Mouse (Mus musculus) cerebellum, adult 2 months (tissue): ENCODE measurements around the gene Grid1. TPM values are rescaled to one million over a fixed set of nuclear protein-coding genes. Genes with fewer than 3 reads are reported as not detected.

ENCODE experiments used
- DNase-seq, 2 experiments: peaks; one replicate each; pipeline ENCODE4 v3.0.0; 2021
- H3K27ac ChIP-seq: fragments of 200-500 bp; 2 replicates; pipeline ENCODE4 v1.5.1; 2012; ENCODE audit warnings: low read length, control low read depth, inconsistent platforms; ENCODE audit not compliant: insufficient read depth
- H3K27me3 ChIP-seq: fragments of 200-500 bp; 2 replicates; pipeline ENCODE4 v1.6.1; 2012; ENCODE audit warnings: inconsistent platforms, mild to moderate bottlenecking, low read length, moderate library complexity; ENCODE audit not compliant: control insufficient read depth, insufficient read depth
- H3K4me1 ChIP-seq: fragments of 200-500 bp; 2 replicates; pipeline ENCODE4 v1.6.1; 2011; ENCODE audit warnings: low read length; ENCODE audit not compliant: control insufficient read depth, insufficient read depth
- H3K4me3 ChIP-seq: fragments of 200-500 bp; replicated peaks from 2 replicates; pipeline ENCODE3; 2011; ENCODE audit warnings: mild to moderate bottlenecking, low read depth, low read length, control low read depth; ENCODE audit not compliant: insufficient read depth
- CTCF ChIP-seq: fragments of 200-500 bp; IDR thresholded peaks from 2 replicates; pipeline ENCODE4 v1.5.1; 2011; ENCODE audit warnings: low read depth, mild to moderate bottlenecking, control low read depth, low read length, moderate library complexity, borderline replicate concordance; ENCODE audit not compliant: insufficient read depth
- POLR2A ChIP-seq: fragments of 200-500 bp; IDR thresholded peaks from 2 replicates; pipeline ENCODE4 v1.6.1; 2011; ENCODE audit warnings: low read length, control low read depth, borderline replicate concordance; ENCODE audit not compliant: insufficient read depth
- WGBS: fragments of 180-500 bp; shearing (Covaris S2); methylation state at CpG from one replicate; pipeline ENCODE4 v1.1.7; 2018; 5-methylcytosine and 5-hydroxymethylcytosine counted together
- polyA plus RNA-seq: library from polyadenylated mRNA; depleted of rRNA; stranded (reverse); fragments of >200 nt; gene quantifications from 2 replicates; pipeline ENCODE4 v1.2.3, GENCODE M21; 2012; rRNA removed

Gene Grid1
- polyA plus RNA-seq, 1 experiment = 13.3 TPM

GRCm38 (mm10) chr14:35572991-35573502 lies 753.1 kb downstream of the Grid1 start:
- TF ChIP-seq POLR2A (no peak), CTCF (no peak)
- Histone ChIP-seq H3K27me3 (no peaks in the 10 kb centered on the region), H3K4me3 (no peak overlapping the region), H3K4me1 (no peaks in the 10 kb centered on the region; the same call in 1 of the 2 replicates), H3K27ac (no peak overlapping the region)
- DNase-seq = no peak
- 86% methylated on average over 4 of the region's 4 CpGs for WGBS

- Histone ChIP-seq H3K4me1 (no peaks in the 10 kb centered on the region; the same call in 1 of the 2 replicates), H3K27me3 (no peaks in the 10 kb centered on the region), H3K4me3 (no peak overlapping the region), H3K27ac (no peak overlapping the region)
- TF ChIP-seq POLR2A (no peak), CTCF (no peak)
- no peak for DNase-seq
- WGBS = 75% methylated on average over 2 of the region's 2 CpGs
These were observed 754.6 kb downstream of the Grid1 start for GRCm38 (mm10) chr14:35574489-35574888.

GRCm38 (mm10) chr14:35575285-35575684 lies 755.4 kb downstream of the Grid1 start:
- no peak for DNase-seq
- H3K27ac ChIP-seq = no peak overlapping the region
- no peaks in the 10 kb centered on the region for H3K4me1 ChIP-seq
- 45% methylated on average over 6 of the region's 6 CpGs for WGBS
- H3K4me3 ChIP-seq = no peak overlapping the region
- no peaks in the 10 kb centered on the region for H3K27me3 ChIP-seq
- TF ChIP-seq POLR2A (no peak), CTCF (no peak)

- H3K27me3 ChIP-seq = no peaks in the 10 kb centered on the region
- TF ChIP-seq POLR2A = no peak
- TF ChIP-seq CTCF = no peak
- no peaks in the 10 kb centered on the region for H3K4me1 ChIP-seq
- H3K4me3 ChIP-seq = no peak overlapping the region
- H3K27ac ChIP-seq = no peak overlapping the region
- DNase-seq = no peak
- 93% methylated on average over 5 of the region's 5 CpGs for WGBS
These were observed 805.8 kb downstream of the Grid1 start for GRCm38 (mm10) chr14:35625749-35626148.

Other genes with a start within 250 kb of the Grid1 start
- 7.0 TPM in 2 replicates for gene Ldb3, start 231.4 kb upstream of the Grid1 start, polyA plus RNA-seq
- 0.17 and 0.33 TPM in 2 replicates for gene Opn4, start 220.0 kb upstream of the Grid1 start, polyA plus RNA-seq
- gene Wapl, start 146.2 kb upstream of the Grid1 start, polyA plus RNA-seq = 21.4 and 22.4 TPM in 2 replicates